Mouse (Mus musculus): Measurements from ENCODE around the gene Bysl. TPM values are rescaled to one million over a fixed set of nuclear protein-coding genes. Genes with fewer than 3 reads are reported as not detected.
"Not testable (repeated sequence)": the region's sequence is repeated elsewhere in the genome, so short reads cannot be mapped to it uniquely, and the experiment has no call there.

The Bysl gene
- polyA plus RNA-seq, 2 experiments from 2014 or later = 10.6 to 14.2 TPM

GRCm38 (mm10) chr17:47618556-47619311 lies 7.4 kb upstream of the Bysl start:
- no peak for ATAC-seq

GRCm38 (mm10) chr17:47617605-47618307 lies 6.5 kb upstream of the Bysl start:
- ATAC-seq = no peak

DNA sequence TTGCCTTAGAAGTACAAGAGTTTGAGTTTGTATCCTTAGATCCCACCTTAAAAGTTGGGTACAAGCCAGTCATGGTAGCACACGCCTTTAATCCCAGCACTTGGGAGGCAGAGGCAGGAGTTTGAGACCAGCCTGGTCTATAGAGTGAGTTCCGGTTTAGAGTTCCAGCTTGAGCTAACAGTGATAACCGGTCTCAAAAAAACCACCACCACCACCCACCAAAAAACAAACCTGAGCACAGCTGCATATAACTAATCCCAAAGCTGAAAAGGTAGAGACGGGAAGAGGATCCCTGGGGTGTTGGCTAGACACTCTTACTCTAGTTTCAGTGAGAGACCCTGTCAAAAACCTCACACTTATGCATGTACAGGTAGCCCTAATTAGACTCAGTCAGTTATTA lies 5.4 kb upstream of the Bysl start:
- ATAC-seq = no peak

GRCm38 (mm10) chr17:47616119-47616518 lies 4.8 kb upstream of the Bysl start:
- ATAC-seq = no peak

DNA sequence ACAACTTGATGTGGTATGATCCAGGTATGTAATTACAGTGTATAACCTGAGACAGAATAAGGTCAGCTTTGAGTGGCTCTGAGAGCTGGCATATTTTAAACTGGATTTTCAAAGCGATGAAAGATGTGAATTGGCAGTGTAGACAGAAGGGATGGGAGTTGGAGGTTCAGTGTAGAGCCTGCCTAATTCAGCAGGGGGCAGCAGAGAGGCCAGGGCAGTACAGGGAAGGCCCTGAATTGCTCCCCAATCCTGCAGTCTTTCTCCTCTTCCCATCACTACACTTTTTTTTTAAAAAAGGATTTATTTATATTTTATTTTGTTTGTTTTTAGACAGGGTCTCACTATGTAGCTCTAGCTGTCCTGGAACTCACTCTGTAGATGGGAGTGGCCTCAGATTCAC lies 2.7 kb upstream of the Bysl start:
- no peak for ATAC-seq

DNA sequence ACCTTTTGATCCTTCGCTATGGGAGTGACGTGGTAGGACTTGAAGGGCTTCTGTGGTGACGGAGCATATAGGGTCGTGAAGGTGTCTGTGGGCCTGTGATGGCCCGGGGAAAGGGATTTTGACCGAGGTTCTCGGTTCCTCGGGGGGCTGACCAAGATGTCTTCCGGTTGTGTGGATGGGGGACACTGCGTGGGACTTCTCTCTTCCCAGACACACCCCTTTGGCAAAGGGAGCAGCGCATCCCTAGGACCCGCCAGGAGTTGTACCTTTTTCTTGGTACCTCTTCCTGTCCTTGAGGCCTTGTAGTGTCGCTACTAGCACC lies 330 bp upstream of the Bysl start:
- peak; percentile 12 for ATAC-seq

GRCm38 (mm10) chr17:47609182-47609581 lies 2.1 kb downstream of the Bysl start:
- no peak for ATAC-seq

- ATAC-seq = no peak
These were observed 5.1 kb downstream of the Bysl start for GRCm38 (mm10) chr17:47606220-47606619.

DNA sequence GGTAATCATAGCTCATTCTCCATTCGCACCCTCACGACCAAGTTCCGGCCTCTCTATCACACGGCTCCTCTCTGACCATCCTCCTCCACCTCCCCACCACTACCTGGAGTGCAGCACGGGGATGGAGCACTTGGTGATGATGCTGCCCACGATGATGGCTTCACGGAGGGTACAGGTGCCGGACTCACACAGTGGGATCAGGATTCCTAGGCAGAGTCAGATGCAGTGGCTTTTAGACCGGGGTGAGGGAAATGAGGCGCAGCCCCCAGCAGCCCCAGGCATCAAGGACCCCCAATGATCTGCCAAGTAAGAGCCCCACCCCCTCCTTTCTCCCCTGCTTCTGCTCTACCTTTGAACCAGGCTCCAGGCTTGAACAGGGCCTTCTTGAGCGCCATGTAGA lies 9.0 kb downstream of the Bysl start:
- ATAC-seq = no peak

- ATAC-seq = no peak
These were observed 9.9 kb downstream of the Bysl start for GRCm38 (mm10) chr17:47601389-47601755.

DNA sequence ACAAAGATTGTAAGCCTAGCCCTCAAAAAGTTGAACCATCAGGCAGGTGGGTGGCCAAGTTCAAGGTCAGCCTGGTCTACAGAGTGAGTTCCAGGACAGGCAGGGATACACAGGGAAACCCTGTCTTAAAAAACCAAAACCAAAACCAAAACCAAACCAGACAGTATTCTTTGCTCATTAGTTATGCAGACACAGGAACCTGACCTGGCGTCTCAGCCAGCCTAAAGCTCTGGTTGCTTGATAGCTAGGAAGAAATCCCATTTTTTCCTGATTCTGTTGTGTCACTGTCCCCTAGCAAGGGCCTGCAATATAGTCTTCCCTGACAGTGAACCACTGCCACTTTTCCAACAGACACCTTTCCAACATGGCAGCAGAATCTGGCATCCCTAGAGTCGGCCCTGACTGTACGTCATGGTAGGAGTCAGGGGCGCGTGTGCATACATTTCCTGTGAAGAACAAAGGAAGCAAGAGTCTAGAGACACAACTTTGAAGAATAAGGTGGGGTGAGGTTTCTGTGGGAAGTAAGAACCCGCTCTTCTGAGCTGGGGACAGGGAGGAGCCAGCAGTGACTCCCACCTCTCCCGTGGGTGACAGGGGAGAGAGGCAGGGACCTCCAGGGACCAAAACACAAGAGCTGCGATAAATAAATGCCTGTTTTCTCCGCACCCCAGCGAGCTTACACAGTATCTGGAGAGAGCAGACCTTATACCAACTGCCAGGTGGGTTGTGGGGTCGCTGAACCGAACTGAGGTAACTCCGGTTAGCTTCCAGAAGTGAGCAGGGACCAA lies 10.5 kb downstream of the Bysl start:
- peak; percentile 72 for ATAC-seq

GRCm38 (mm10) chr17:47599511-47600297 lies 11.6 kb downstream of the Bysl start:
- peak; percentile 30 for ATAC-seq

- not testable (repeated sequence) for ATAC-seq
These were observed 12.6 kb downstream of the Bysl start for GRCm38 (mm10) chr17:47598580-47599304.

- ATAC-seq = peak; percentile 18
These were observed 13.3 kb downstream of the Bysl start for GRCm38 (mm10) chr17:47597838-47598579.

- no peak for ATAC-seq
These were observed 14.0 kb downstream of the Bysl start for GRCm38 (mm10) chr17:47597261-47597660.

GRCm38 (mm10) chr17:47596839-47597164 lies 14.5 kb downstream of the Bysl start:
- no peak for ATAC-seq

GRCm38 (mm10) chr17:47596162-47596838 lies 15.0 kb downstream of the Bysl start:
- no peak for ATAC-seq

DNA sequence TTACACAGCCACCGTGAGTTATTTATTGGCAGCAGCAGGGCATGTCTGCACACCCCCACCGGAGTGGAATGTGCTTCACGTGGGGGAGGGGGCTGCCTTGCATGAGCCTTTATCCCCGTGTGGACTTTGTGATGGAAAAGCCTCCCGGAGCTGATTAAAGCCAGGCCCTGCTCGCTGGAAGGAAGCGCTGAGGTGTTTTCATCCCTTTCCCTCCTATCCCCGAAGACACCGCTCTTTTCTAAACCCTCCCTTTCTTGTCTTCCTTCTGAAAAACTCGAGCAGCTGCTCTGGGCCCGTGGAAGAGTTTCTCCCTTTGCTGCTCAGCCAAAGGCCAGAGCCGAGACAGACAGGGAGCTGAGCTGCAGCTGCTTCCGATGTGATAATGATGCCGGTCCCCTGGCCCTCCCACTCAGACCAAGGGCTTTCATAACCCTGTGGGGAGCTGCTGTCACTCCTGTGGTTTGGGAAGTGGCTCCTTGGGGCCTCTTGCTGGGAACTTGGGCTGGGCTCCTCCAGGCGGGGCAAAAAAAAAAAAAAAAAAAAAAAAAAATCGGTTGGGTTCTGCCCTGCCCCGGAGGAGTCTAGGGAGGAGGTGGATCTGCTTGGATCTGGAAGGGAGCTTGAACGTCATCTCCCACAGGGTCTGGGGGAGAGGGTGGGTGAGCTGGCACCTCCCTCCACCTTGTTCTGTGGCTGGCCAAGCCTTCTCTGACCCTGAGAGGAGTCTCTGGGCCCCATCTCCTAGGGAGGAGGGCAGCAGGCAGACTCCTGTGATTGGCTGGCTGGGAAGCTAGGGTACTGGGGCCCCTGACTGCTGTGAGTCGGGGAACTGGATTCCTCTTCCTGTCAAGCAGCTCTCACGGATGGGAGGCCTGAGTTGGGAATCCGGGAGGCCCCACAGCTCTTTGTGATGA lies 15.8 kb downstream of the Bysl start:
- ATAC-seq = no peak

DNA sequence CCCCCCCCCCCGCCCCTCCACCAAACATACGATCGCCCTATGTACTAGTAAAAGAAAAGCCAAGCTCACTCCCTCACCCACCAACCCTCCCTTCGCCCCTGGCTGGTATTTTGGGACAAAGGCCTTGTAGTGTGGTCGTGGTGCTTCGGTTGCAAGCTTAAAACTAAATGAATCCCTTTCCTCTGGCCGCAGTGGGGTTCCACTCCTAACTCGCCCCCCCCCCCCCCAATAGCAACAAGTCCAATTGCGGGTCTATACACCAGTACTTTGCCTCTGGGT lies 16.4 kb downstream of the Bysl start:
- no peak for ATAC-seq

Data from CD4-positive, CD25-positive, alpha-beta regulatory T cell, adult 4 months (primary cell).